ENCODE assay signal across 8 mouse cellular contexts in the genomic region with DNA sequence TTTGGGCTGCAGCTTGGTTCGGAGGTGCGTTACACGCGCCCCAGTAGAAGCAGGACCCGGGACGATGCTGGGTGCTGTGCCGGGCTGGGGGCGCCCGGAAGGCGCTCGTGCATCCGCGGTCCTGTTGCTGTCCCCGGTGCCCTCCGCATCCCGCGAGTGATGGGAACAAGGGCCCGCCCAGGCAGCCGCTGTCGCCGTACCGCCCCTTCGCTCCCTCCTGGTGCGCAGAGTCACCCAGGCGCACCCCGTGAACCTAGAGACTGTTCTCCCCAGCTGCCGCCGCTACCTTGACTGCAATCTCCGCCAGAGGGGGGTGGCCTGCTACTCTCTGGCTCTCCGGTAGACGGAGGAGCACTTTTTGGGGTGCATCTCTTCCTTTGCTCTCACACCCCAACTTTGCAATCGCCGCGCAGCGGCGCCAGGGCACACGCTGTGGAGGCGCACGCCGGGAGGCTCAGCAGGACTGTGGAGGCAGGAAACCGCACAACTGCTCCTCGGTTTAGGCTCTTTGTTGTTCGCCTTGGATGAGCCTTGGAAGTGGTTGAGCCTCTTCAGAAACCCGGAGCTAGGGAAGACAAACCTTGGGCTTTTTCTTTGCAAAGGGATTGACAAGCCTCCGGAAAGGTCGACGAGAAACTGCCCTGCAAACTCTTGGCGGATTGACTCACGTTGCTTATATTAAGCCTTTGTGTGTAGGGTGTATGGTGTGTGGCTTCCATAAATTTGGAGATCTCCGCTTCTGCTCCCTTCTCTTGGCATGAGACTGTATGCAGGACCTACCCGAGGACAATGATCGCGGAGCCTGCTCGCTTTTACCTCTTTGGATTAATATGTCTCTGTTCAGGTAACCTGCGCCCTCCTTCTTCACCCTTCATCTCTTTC.
DNase-seq lines count a peak whose midpoint lies in the region; ATAC-seq and TF ChIP-seq lines count a peak whose summit lies in the region.

No protein-coding gene starts in this region.

- H3K4me2 ChIP-seq in forebrain, embryonic 15.5 days (replicated peaks) = peak overlapping the region; percentile 85
- peak overlapping the region; percentile 47 for H3K4me2 ChIP-seq in liver, embryonic 14.5 days (ENCODE audit: low read depth)
- peak overlapping the region; percentile 82 for H3K4me2 ChIP-seq in neural tube, embryonic 13.5 days

- intact Hi-C loops in heart, postnatal 14 days (cut with DNase I) = loop anchor here (5.0 kb wide), 2 partner anchors 139 to 314 kb away; no protein-coding TSS in a partner anchor

- under 1% methylated on average over 55 of the region's 55 CpGs for WGBS in forebrain, embryonic 15.5 days
- under 1% methylated on average over 53 of the region's 55 CpGs for WGBS in liver, embryonic 14.5 days (ENCODE audit: insufficient replicate concordance)
- under 1% methylated on average over 55 of the region's 55 CpGs for WGBS in neural tube, embryonic 13.5 days

- H3K4me1 ChIP-seq in erythroblast, embryonic 14.5 days (ENCODE audit: control insufficient read depth) = no peaks in the 10 kb centered on the region
- H3K4me1 ChIP-seq in forebrain, embryonic 15.5 days = peaks cover 33% of the 10 kb centered on the region
- no peaks in the 10 kb centered on the region for H3K4me1 ChIP-seq in liver, embryonic 14.5 days (replicated peaks; ENCODE audit: control insufficient read depth in 2 of 2, insufficient read depth in 2 of 2, low read length in 1 of 2)
- peaks cover 37% of the 10 kb centered on the region for H3K4me1 ChIP-seq in neural tube, embryonic 13.5 days (replicated peaks)

- peaks cover 13% of the 10 kb centered on the region for H3K27me3 ChIP-seq in erythroblast, embryonic 14.5 days (ENCODE audit: control insufficient read depth)
- no peaks in the 10 kb centered on the region for H3K27me3 ChIP-seq in forebrain, embryonic 15.5 days
- peaks cover 2% of the 10 kb centered on the region for H3K27me3 ChIP-seq in liver, embryonic 14.5 days (ENCODE audit: control insufficient read depth, insufficient read depth, low read length)
- no peaks in the 10 kb centered on the region for H3K27me3 ChIP-seq in neural tube, embryonic 13.5 days

- no peaks in the 10 kb centered on the region for H3K9me3 ChIP-seq in erythroblast, embryonic 14.5 days (ENCODE audit: control insufficient read depth, low read length)
- H3K9me3 ChIP-seq in forebrain, embryonic 15.5 days = no peaks in the 10 kb centered on the region
- no peaks in the 10 kb centered on the region for H3K9me3 ChIP-seq in liver, embryonic 14.5 days (ENCODE audit: control insufficient read depth, low read length)
- H3K9me3 ChIP-seq in neural tube, embryonic 13.5 days = no peaks in the 10 kb centered on the region

- no peaks in the 10 kb centered on the region for H3K36me3 ChIP-seq in erythroblast, embryonic 14.5 days (ENCODE audit: control insufficient read depth)
- H3K36me3 ChIP-seq in forebrain, embryonic 15.5 days = no peaks in the 10 kb centered on the region
- no peaks in the 10 kb centered on the region for H3K36me3 ChIP-seq in liver, embryonic 14.5 days (replicated peaks; ENCODE audit: control insufficient read depth, insufficient read depth, low read depth)
- H3K36me3 ChIP-seq in neural tube, embryonic 13.5 days = no peaks in the 10 kb centered on the region

- H3K27ac ChIP-seq in forebrain, embryonic 15.5 days (replicated peaks) = peak overlapping the region; percentile 85
- no peak overlapping the region for H3K27ac ChIP-seq in liver, embryonic 14.5 days
- peak overlapping the region; percentile 83 for H3K27ac ChIP-seq in neural tube, embryonic 13.5 days (replicated peaks)

- 0 out of 2 replicates have a peak, but pooled peaks have one; percentile 8 for TF ChIP-seq CTCF in liver, embryonic 14.5 days (IDR thresholded peaks at IDR 0.05; ENCODE audit: low read depth)

- no peak for TF ChIP-seq EP300 in liver, embryonic 14.5 days (IDR thresholded peaks at IDR 0.05; ENCODE audit: low read depth)

- DNase-seq in heart, postnatal 14 days = peak; percentile 50 to 54
- peak; percentile 58 for DNase-seq in layer of hippocampus, adult 11-12 months (ENCODE audit: low spot score)
- DNase-seq in liver, embryonic 14.5 days (ENCODE audit: low read depth in 3 of 3, low spot score in 3 of 3) = no peak
- peak; percentile 14 to 43 for DNase-seq in thymus, postnatal 10 days (ENCODE audit: low spot score in 2 of 2)

- ATAC-seq in erythroblast, adult 5-6 weeks (replicated peaks; ENCODE audit: low FRiP score, poor library complexity, severe bottlenecking) = no peak
- peak; percentile 84 for ATAC-seq in forebrain, embryonic 15.5 days (replicated peaks)
- ATAC-seq in liver, embryonic 14.5 days (ENCODE audit: insufficient read depth) = peak; percentile 63; the same call in 1 of the 2 replicates
- ATAC-seq in neural tube, embryonic 13.5 days (ENCODE audit: low read depth) = peak; percentile 88

- H3K9ac ChIP-seq in forebrain, embryonic 15.5 days (replicated peaks) = peak overlapping the region; percentile 65
- H3K9ac ChIP-seq in liver, embryonic 14.5 days (replicated peaks) = no peak overlapping the region
- H3K9ac ChIP-seq in neural tube, embryonic 13.5 days = peak overlapping the region; percentile 85

- peak overlapping the region; percentile 53 for H3K4me3 ChIP-seq in erythroblast, embryonic 14.5 days (replicated peaks)
- peak overlapping the region; percentile 70 for H3K4me3 ChIP-seq in forebrain, embryonic 15.5 days
- H3K4me3 ChIP-seq in liver, embryonic 14.5 days (ENCODE audit: insufficient read depth in 1 of 2, low read depth in 2 of 2, low read length in 2 of 2) = peak overlapping the region; percentile 56 to 67
- H3K4me3 ChIP-seq in neural tube, embryonic 13.5 days = peak overlapping the region; percentile 82

Comparison
In these comparisons a context has a peak if more than half of its experiments do, and no peak if none do; other contexts are left out.
1. DNase-seq: peak in heart, postnatal 14 days (2 of 2), layer of hippocampus, adult 11-12 months (single experiment) and thymus, postnatal 10 days (2 of 2); none in liver, embryonic 14.5 days (0 of 3).
2. Peak in every context shown above with its lines, with median percentiles within 50 percentile points of each other: H3K4me3 ChIP-seq and H3K4me2 ChIP-seq.